Mouse (Mus musculus) R1 (cell line): ENCODE results near the gene Tcf7l2.

Source experiments
- DNase-seq: peaks from one replicate; pipeline ENCODE4 v3.0.0-alpha.2; 2018; ENCODE audit warnings: low read depth, low spot score

Tcf7l2 gene

GRCm38 (mm10) chr19:55793029-55793428, 51.4 kb downstream of the Tcf7l2 start:
- DNase-seq = no peak

- peak; percentile 52 for DNase-seq
Observed at GRCm38 (mm10) chr19:55794194-55794945, 52.8 kb downstream of the Tcf7l2 start.

- no peak for DNase-seq
Observed at GRCm38 (mm10) chr19:55794946-55795340, 53.3 kb downstream of the Tcf7l2 start.

- DNase-seq = no peak
Observed at GRCm38 (mm10) chr19:55795349-55795748, 53.7 kb downstream of the Tcf7l2 start.

- DNase-seq = no peak
Observed at GRCm38 (mm10) chr19:55797834-55798233, 56.2 kb downstream of the Tcf7l2 start.

GRCm38 (mm10) chr19:55799411-55799810, 57.8 kb downstream of the Tcf7l2 start:
- no peak for DNase-seq

- DNase-seq = no peak
Observed at GRCm38 (mm10) chr19:55800059-55800458, 58.4 kb downstream of the Tcf7l2 start.

GRCm38 (mm10) chr19:55803121-55803520, 61.5 kb downstream of the Tcf7l2 start:
- no peak for DNase-seq

- DNase-seq = no peak
Observed at GRCm38 (mm10) chr19:55803797-55804196, 62.2 kb downstream of the Tcf7l2 start.

- no peak for DNase-seq
Observed at GRCm38 (mm10) chr19:55804795-55805194, 63.2 kb downstream of the Tcf7l2 start.

- no peak for DNase-seq
Observed at GRCm38 (mm10) chr19:55806434-55807193, 65.0 kb downstream of the Tcf7l2 start.

GRCm38 (mm10) chr19:55807194-55808053, 65.8 kb downstream of the Tcf7l2 start:
- no peak for DNase-seq

GRCm38 (mm10) chr19:55808304-55808703, 66.7 kb downstream of the Tcf7l2 start:
- no peak for DNase-seq

GRCm38 (mm10) chr19:55809539-55809938, 67.9 kb downstream of the Tcf7l2 start:
- DNase-seq = no peak

GRCm38 (mm10) chr19:55812236-55812635, 70.6 kb downstream of the Tcf7l2 start:
- DNase-seq = no peak

GRCm38 (mm10) chr19:55815010-55815790, 73.6 kb downstream of the Tcf7l2 start:
- DNase-seq = no peak

- no peak for DNase-seq
Observed at GRCm38 (mm10) chr19:55816974-55817373, 75.4 kb downstream of the Tcf7l2 start.

GRCm38 (mm10) chr19:55820202-55820601, 78.6 kb downstream of the Tcf7l2 start:
- no peak for DNase-seq

- no peak for DNase-seq
Observed at GRCm38 (mm10) chr19:55825001-55825827, 83.6 kb downstream of the Tcf7l2 start.

GRCm38 (mm10) chr19:55825951-55826507, 84.4 kb downstream of the Tcf7l2 start:
- DNase-seq = no peak
